Mouse (Mus musculus): ENCODE measurements at regions not wholly inside any gene's neighbourhood (a gene's known extent, or its start where the extent isn't known, plus 50 kb on each side); places are given as distances from the start of the nearest gene placed in this dataset.

DNA sequence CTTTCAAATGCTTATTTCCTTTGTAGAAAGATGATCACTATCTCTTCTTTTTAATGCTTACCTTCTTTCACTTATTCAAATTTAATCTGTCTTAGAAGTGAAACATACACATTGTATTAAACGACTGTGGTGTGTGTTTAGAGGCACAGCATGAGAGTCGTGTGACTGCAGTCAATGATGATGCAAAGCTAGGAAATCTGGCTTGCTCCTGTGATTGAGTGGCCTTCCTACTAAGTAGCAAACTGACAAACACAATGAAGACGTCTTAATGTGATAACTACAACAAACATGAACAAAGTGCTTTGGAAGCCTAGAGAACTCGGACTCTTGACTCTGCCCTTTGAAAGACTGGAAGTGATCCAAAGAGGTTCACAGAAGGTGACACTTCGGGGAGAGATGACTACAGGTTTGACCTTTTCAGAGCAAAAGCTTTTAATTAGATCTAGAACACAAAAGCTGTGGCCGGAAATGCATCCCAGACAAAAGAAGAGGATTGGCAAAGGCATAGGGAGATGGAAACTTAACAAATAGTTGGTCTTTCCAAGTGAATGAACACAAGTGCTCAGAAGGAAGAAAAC lies 73.3 kb upstream of the Fgf10 start:
- TF ChIP-seq CTCF (IDR thresholded peaks at IDR 0.05; ENCODE audit: control insufficient read depth, insufficient read depth, low read length) (no peak), POLR2A (IDR thresholded peaks at IDR 0.05; ENCODE audit: borderline replicate concordance, control insufficient read depth, low read depth, low read length) (no peak)

All from bone marrow, adult 2 months (tissue).